Mouse (Mus musculus) liver, adult 2 months (tissue): Measurements from ENCODE around the gene Slc7a8. TPM values are rescaled to one million over a fixed set of nuclear protein-coding genes. Genes with fewer than 3 reads are reported as not detected.

Source experiments
- DNase-seq: peaks from one replicate; pipeline ENCODE4 v3.0.0-alpha.2; 2011; ENCODE audit warnings: low read depth, low spot score; ENCODE audit errors: extremely low read depth
- H3K27ac ChIP-seq: fragments of 200-500 bp; replicated peaks from 2 replicates; pipeline ENCODE4 v1.5.1; 2012; ENCODE audit warnings: low read depth, mild to moderate bottlenecking, control low read depth, inconsistent platforms, low read length; ENCODE audit not compliant: insufficient read depth
- H3K27me3 ChIP-seq: fragments of 200-500 bp; 2 replicates; pipeline ENCODE4 v1.6.1; 2012; ENCODE audit warnings: mild to moderate bottlenecking, moderate library complexity, low read length, inconsistent platforms; ENCODE audit not compliant: control insufficient read depth, insufficient read depth
- H3K36me3 ChIP-seq: fragments of 200-500 bp; 2 replicates; pipeline ENCODE4 v1.6.1; 2012; ENCODE audit warnings: low read length, inconsistent platforms; ENCODE audit not compliant: control insufficient read depth, insufficient read depth
- H3K4me1 ChIP-seq: fragments of 200-500 bp; 2 replicates; pipeline ENCODE4 v1.6.1; 2011; ENCODE audit warnings: low read length; ENCODE audit not compliant: control insufficient read depth, insufficient read depth
- H3K4me3 ChIP-seq: fragments of 200-500 bp; 2 replicates; pipeline ENCODE4 v1.5.1; 2011; ENCODE audit warnings: low read depth, mild to moderate bottlenecking, control low read depth, low read length, moderate library complexity; ENCODE audit not compliant: insufficient read depth
- H3K79me2 ChIP-seq: fragments of 200-500 bp; 2 replicates; pipeline ENCODE4 v1.6.1; 2012; ENCODE audit warnings: inconsistent platforms, mild to moderate bottlenecking, low read length, moderate library complexity; ENCODE audit not compliant: control insufficient read depth, insufficient read depth
- H3K9ac ChIP-seq: fragments of 200-500 bp; 2 replicates; pipeline ENCODE4 v1.6.1; 2012; ENCODE audit warnings: low read depth, mild to moderate bottlenecking, control low read depth, inconsistent platforms, low read length
- CTCF ChIP-seq: fragments of 200-500 bp; IDR thresholded peaks from 2 replicates; pipeline ENCODE4 v1.5.1; 2011; ENCODE audit warnings: low read depth, low read length, control low read depth
- POLR2A ChIP-seq: fragments of 200-500 bp; IDR thresholded peaks from 2 replicates; pipeline ENCODE4 v1.6.1; 2011; ENCODE audit warnings: low read length, control low read depth; ENCODE audit not compliant: insufficient read depth; ENCODE audit errors: extremely low read depth
- WGBS: fragments of 180-500 bp; shearing (Covaris S2); methylation state at CpG from one replicate; pipeline ENCODE4 v1.1.7; 2018; 5-methylcytosine and 5-hydroxymethylcytosine counted together
- polyA plus RNA-seq: library from polyadenylated mRNA; depleted of rRNA; stranded (reverse); fragments of >200 nt; gene quantifications from 2 replicates; pipeline ENCODE4 v1.2.3, GENCODE M21; 2012; rRNA removed
- total RNA-seq: library from RNA; depleted of rRNA; stranded (reverse); fragments of >200 nt; gene quantifications from 2 replicates; pipeline ENCODE4 v1.2.3, GENCODE M21; 2014; rRNA removed

Slc7a8 gene
- total RNA-seq: 1.0 and 1.8 TPM in 2 replicates
- 2.2 and 2.9 TPM in 2 replicates for polyA plus RNA-seq

DNA sequence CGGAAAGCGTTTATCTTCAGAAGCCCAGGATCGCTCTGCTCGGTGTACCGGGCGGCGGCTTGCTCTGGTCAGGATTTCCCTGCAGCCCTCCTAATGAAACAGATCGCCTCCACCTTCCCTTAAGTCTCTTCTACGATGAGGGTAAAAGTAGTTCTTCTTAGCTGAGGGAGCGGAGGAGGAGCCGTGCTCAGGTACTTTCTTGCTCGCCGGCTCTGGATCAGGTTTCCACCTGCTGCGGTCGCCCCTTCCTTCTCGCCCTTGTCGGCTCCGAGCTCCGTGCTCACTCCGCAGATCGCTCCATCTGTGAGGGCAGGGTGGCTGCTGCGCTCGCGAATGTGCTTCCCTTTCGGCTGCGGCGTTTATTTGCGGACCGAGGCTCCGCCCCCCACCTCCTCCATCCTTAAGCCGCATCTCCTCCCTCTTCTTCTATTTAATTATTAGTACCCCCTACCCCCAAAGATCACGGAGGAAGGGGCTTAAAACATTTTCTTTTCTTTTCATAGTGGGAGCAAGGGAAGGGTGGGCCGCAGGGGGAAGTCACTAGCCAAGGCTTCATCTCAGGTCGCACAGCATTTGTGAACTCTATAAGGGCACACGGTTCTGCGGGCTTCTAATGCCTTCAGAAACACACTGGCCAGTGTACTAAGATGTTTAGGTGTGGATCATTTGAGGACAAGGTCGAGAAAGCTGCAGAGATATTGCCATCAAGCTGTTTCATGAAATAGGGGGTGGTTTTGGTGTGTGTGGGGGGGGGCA is at the start of gene Slc7a8:
Gene Slc7a8, minus strand, starts transcription at position 337 of the 756 bp plus-strand sequence.
- Histone ChIP-seq H3K9ac (peak within 1 kb of the TSS; percentile 38; the same call in 1 of the 2 replicates), H3K4me3 (peak within 1 kb of the TSS; percentile 57), H3K27ac (no peak within 1 kb of the TSS), H3K36me3 (no peaks in the 10 kb centered on the region), H3K4me1 (peaks cover 7% of the 10 kb centered on the region; the same call in 1 of the 2 replicates), H3K27me3 (0 out of 2 replicates have a peak, but pooled peaks cover 2% of the 10 kb centered on the region), H3K79me2 (no peaks in the 10 kb centered on the region)
- 4% methylated on average over 37 of the region's 37 CpGs for WGBS
- TF ChIP-seq CTCF (no peak), POLR2A (0 out of 2 replicates have a peak, but pooled peaks have one; percentile 29)
- no peak for DNase-seq

GRCm38 (mm10) chr14:54823716-54824115 is 42.0 kb upstream of the Slc7a8 start:
- DNase-seq: no peak
- no peaks in the 10 kb centered on the region for H3K36me3 ChIP-seq
- H3K27me3 ChIP-seq: no peaks in the 10 kb centered on the region
- TF ChIP-seq CTCF: no peak
- TF ChIP-seq POLR2A: no peak
- WGBS: 86% methylated on average over 1 of the region's 1 CpGs
- H3K4me3 ChIP-seq: no peak overlapping the region
- no peaks in the 10 kb centered on the region for H3K79me2 ChIP-seq
- H3K4me1 ChIP-seq: no peaks in the 10 kb centered on the region; the same call in 1 of the 2 replicates
- no peak overlapping the region for H3K27ac ChIP-seq
- H3K9ac ChIP-seq: no peak overlapping the region

- no peak overlapping the region for H3K4me3 ChIP-seq
- peak; percentile 30 for DNase-seq
- no peaks in the 10 kb centered on the region for H3K36me3 ChIP-seq
- no peaks in the 10 kb centered on the region for H3K79me2 ChIP-seq
- H3K27ac ChIP-seq: no peak overlapping the region
- no peak overlapping the region for H3K9ac ChIP-seq
- WGBS: 29% methylated on average over 2 of the region's 2 CpGs
- no peaks in the 10 kb centered on the region for H3K27me3 ChIP-seq
- TF ChIP-seq POLR2A: no peak
- no peak for TF ChIP-seq CTCF
- no peaks in the 10 kb centered on the region; the same call in 1 of the 2 replicates for H3K4me1 ChIP-seq
These were observed 40.6 kb upstream of the Slc7a8 start for GRCm38 (mm10) chr14:54822301-54822700.

- Histone ChIP-seq H3K4me3 (no peak overlapping the region), H3K27ac (no peak overlapping the region), H3K36me3 (no peaks in the 10 kb centered on the region), H3K4me1 (no peaks in the 10 kb centered on the region; the same call in 1 of the 2 replicates), H3K27me3 (no peaks in the 10 kb centered on the region), H3K79me2 (no peaks in the 10 kb centered on the region), H3K9ac (no peak overlapping the region)
- DNase-seq: peak; percentile 8
- 62% methylated on average over 2 of the region's 2 CpGs for WGBS
- no peak for TF ChIP-seq POLR2A
- TF ChIP-seq CTCF: no peak
These were observed 36.0 kb upstream of the Slc7a8 start for GRCm38 (mm10) chr14:54817791-54818190.

DNA sequence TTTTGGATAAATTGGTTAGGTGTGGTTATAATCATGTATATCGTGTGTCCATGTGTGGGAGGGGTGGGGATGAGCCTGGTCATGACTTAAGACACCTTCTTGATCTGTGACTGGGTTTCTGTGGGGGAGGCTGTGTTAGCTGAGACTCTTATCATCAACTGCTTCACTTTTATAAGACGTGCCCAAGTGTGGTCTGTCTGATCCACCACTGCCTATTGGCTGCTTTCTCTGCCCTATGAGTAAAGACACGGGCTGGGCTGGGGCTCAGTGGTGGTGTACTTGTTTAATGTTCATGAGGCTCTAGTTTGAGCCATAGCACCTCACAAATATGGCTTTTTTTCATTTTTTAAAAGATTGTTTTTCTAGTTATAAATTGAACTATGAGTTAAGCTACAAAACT is 34.0 kb upstream of the Slc7a8 start:
- H3K9ac ChIP-seq: no peak overlapping the region
- no peaks in the 10 kb centered on the region for H3K27me3 ChIP-seq
- no peak for TF ChIP-seq CTCF
- TF ChIP-seq POLR2A: no peak
- H3K36me3 ChIP-seq: no peaks in the 10 kb centered on the region
- no peaks in the 10 kb centered on the region for H3K79me2 ChIP-seq
- DNase-seq: no peak
- H3K27ac ChIP-seq: no peak overlapping the region
- 78% methylated on average over 3 of the region's 3 CpGs for WGBS
- H3K4me3 ChIP-seq: no peak overlapping the region
- no peaks in the 10 kb centered on the region for H3K4me1 ChIP-seq

DNA sequence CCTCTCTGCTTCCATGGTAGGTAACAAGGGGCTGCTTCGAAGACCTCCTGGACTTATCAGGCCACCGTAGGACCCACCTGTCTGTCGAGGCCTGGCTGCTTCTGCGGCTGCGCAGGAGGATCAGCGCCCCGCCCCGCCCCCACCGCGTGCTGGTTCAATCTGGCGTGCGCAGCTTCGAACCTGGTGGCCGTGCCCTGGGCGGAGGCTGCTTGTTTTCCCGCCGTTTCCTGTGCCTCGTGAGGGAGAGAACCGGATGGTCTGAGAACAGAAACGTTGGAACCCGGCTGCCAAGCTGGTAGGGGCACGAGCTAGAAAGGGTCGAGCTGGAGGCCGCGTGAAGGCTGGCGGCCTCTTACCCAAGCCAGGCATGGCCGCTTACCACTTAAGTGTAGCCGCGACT is 32.2 kb upstream of the Slc7a8 start, which contains the start of gene Rnf212b:
Gene Rnf212b, plus strand, starts transcription at position 151 of the 400 bp plus-strand sequence.
- no peak within 1 kb of the TSS for H3K4me3 ChIP-seq
- no peak within 1 kb of the TSS for H3K27ac ChIP-seq
- no peak for TF ChIP-seq CTCF
- TF ChIP-seq POLR2A: no peak
- WGBS: 86% methylated on average over 29 of the region's 29 CpGs
- H3K36me3 ChIP-seq: no peaks in the 10 kb centered on the region
- DNase-seq: no peak
- H3K4me1 ChIP-seq: no peaks in the 10 kb centered on the region
- no peak within 1 kb of the TSS for H3K9ac ChIP-seq
- no peaks in the 10 kb centered on the region for H3K27me3 ChIP-seq
- H3K79me2 ChIP-seq: no peaks in the 10 kb centered on the region
